Mouse (Mus musculus): ENCODE measurements at regions not wholly inside any gene's neighbourhood (a gene's known extent, or its start where the extent isn't known, plus 50 kb on each side); places are given as distances from the start of the nearest gene placed in this dataset.

GRCm38 (mm10) chr9:122437464-122437863 is 86.1 kb downstream of the Abhd5 start:
- DNase-seq (ENCODE audit: low spot score in 2 of 2): peak; percentile 59 to 68

DNA sequence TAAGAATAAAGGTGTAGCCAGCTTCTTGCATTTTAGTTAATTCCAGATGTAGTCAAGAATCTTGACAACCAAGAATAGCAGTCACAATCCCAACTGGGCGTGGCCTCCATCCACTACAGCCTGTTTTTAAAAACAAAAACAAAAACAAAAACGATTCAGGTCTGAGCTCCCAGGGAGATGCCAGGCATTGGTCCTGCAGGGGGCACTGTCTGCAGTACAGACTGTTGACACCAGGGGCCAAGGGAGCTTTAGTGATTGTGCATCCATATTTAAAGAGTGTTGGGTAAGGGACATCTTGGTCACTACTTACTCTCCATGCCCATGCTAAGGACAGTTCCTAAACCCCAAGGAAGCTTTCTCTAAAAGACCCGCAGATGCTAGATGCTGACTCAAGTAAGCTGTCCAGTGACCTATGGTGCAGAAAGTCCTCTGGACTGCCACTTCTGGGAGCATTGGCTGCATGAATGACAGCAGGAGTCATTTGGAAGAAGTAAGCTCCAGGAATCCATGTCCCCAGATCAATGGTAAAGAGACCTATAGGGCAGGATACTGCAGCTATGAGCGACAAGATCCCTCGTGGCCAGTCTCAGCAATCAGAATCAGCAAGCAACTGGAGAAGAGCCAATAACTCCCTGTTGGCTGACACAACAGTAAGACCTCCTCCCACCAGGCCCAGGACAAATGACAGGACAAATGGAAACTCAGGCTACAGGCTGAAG is 95.1 kb downstream of the Abhd5 start:
- no peak for DNase-seq (ENCODE audit: low spot score in 2 of 2)

DNA sequence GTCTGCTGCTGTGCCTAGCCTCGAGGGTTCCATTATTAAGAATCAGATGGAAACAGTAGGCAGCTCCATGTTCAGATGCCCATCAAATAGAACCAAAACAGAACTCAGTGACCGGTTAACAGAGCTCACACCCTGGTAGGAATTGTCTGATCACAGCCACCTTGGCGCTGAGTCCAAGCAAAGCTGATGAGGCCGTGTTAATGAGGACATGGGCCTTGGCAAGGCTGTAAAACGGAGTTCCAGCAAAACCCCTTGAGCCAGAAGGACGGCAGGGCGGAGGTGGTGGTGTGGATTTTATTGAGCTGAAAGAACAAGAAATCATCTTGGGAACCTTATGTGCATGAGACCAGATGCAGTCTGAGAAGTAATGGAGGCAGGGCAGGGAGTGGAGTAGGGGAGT is 96.2 kb downstream of the Abhd5 start:
- no peak for DNase-seq (ENCODE audit: low spot score in 2 of 2)

GRCm38 (mm10) chr9:122448342-122448741 is 96.9 kb downstream of the Abhd5 start:
- DNase-seq (ENCODE audit: low spot score in 2 of 2): no peak

DNA sequence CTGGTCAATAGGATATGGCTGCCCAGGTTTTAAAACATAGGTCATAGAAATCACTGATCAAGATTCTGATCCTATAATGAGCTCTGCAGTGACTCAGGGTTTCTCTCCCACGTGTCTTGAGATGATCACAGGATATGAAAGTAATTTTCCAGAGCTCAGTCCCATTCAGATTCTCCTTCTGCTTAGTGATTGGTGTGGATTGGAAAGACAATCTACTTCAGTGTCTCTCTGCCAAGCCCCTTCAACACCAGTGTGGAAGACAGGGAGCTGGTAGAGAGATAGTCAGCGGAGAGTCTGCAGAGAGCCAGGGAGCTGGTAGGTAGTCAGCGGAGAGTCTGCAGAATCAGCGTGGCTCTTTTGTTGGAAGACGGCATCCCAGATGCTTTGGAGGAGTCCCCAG is 99.1 kb downstream of the Abhd5 start:
- no peak for DNase-seq (ENCODE audit: low spot score in 2 of 2)

- DNase-seq (ENCODE audit: low spot score in 2 of 2): no peak
Observed at GRCm38 (mm10) chr9:122455301-122455700, 103.9 kb downstream of the Abhd5 start.

- DNase-seq (ENCODE audit: low spot score in 2 of 2): no peak
Observed at GRCm38 (mm10) chr9:122455779-122456178, 104.4 kb downstream of the Abhd5 start.

- no peak for DNase-seq (ENCODE audit: low spot score in 2 of 2)
Observed at GRCm38 (mm10) chr9:122459491-122459890, 108.1 kb downstream of the Abhd5 start.

DNA sequence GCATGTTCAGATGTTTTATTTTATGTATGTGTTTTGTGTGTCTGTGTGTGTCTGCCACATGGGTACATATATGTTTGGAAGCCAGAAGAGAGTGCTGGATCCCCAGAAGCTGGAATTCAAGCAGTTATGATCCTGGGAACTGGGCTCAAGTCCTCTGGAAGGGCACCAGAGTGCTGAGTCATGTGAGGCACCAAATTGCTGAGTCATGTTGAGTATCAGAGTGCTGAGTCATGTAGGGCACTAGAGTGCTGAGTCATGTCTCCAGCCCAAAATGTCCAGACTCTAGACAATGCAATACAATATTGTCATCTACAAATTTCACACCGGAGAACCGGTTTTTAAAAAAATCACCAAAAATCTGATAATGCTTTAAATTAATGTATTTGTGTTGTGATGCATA is 120.1 kb downstream of the Abhd5 start:
- no peak for DNase-seq (ENCODE audit: low spot score in 2 of 2)

- peak; percentile 23 to 50 for DNase-seq (ENCODE audit: low spot score in 2 of 2)
Observed at GRCm38 (mm10) chr9:122476356-122476755, 124.9 kb downstream of the Abhd5 start.

DNA sequence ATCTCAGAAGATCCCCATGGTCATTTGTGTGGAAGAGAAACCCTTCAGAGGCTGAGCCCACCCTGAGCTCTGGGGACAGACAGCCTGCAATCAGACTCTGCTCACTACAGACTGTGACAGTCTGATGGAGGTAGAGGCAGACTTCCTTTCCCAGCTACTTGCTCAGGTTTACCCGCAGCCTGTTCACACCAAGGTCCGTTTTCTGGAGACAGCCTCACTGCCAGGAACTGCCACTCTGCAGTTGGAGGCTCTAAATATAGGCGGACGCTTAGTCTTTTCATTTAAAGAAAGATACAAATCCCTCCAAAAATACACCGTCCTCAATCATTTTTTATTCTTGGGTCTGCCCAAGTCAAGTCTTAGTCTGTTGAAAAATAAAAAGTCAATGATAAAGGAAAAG is 135.6 kb downstream of the Abhd5 start:
- DNase-seq (ENCODE audit: low spot score in 2 of 2): no peak

- DNase-seq (ENCODE audit: low spot score in 2 of 2): no peak
Observed at GRCm38 (mm10) chr9:122494691-122495090, 143.3 kb downstream of the Abhd5 start.

DNA sequence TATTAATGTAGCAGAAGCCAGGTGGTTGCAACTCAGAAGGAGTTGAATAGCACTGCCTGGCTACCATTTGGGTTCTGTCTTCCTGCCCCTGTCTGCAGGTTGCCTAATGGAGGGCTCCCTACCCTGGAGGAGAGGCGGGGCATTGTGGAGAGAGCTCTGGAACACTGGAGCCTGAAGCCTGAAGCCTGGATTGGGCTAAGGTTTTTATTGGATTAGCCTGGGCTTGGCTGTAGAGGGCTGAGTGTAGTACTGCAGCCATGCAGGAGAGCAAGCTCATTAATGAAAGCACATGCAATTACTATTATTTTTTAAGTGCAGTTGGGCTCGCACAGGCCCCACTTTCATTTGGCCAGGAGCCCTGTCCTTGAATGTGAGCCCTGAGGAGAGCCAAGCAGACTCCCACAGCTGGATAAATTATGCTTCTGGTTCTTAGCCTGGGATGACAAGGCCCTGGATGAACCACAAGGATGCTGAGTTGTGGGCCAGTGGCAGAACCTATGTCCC is 145.1 kb downstream of the Abhd5 start:
- no peak for DNase-seq (ENCODE audit: low spot score in 2 of 2)

DNA sequence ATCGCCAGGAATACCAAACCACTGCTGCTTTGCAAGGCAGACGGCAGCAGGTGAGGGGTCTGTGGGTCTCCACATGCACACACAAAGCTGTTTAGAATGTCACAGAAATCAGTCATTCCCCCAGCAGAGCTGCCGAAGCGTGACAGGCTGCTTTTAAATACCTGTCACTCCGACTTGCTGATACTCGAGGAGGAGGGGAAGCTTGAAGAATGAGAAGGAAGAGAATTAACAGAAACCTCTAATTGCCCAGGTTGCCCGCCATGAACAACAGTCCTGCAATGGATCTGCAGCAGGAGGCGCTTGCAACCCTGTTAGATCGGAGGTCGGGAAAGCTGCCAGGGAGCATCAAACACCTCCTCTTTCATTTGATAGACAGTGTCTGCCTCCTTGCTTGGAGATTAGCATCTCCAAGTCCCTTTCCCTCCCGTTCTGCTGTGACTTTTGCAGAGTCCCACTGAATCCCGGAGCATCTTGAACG is 150.5 kb downstream of the Abhd5 start:
- DNase-seq (ENCODE audit: low spot score in 2 of 2): peak in 1 of 2 experiments; percentile 19

DNA sequence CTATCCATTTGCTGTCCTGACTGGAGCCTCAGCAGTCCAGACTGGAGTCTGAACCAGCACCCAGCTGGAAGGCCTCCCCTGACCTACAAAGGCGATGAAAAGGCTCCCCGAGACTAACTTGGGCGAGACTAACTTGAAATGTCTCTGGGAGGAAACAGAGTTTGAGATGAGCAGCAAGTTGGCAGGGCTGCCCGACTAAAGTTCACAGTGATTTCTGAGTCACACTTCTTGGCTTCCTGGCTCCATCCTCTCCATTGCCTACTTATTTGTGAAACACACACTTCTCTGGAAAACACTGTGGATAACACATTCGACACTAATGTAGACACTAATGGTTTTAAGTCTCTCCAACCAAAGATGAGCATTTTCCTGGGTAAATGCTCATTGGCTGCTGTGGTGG is 170.2 kb downstream of the Abhd5 start:
- DNase-seq (ENCODE audit: low spot score in 2 of 2): no peak

DNA sequence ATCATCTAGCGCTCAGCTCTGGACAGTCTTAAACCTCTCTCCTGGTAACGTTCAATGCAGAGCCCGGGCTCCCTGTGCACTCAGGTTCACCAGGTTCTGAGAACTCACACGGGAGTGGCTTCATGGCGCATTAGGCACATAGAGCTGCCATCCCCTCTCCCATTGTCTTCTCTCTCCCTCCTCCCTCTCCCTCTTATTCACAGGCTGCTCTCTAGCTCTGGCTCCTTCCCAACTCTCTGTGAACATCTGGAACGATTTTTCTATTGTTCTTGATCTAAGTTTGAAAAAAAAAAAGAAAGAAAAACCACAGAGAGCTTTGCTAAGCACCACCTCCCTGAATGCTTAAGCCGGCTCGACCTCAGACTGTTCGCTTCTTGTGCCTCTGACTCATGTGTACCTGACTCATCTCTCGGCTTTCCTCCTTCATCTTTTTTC is 174.2 kb downstream of the Abhd5 start:
- DNase-seq (ENCODE audit: low spot score in 2 of 2): no peak

- DNase-seq (ENCODE audit: low spot score in 2 of 2): peak; percentile 26 to 42
Observed at GRCm38 (mm10) chr9:122528267-122528666, 176.9 kb downstream of the Abhd5 start.

DNA sequence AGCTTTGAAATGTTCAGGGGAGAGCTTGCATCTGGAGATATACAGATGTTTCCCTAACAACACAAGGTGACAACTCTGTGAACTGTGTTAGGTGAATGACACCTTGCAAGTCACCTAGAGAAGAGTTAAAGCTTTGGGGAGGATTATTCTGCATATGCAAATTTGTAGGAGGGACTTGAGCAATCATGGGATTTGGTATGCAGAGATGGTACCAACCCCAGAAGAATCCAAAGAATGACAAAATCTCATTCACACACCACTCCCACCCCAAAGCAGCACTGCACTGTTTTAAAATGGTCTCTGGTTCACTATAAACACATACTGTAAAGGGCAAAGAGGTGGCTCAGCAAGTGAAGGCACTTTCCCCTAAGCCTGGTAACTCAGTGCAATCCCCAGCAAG is 178.3 kb downstream of the Abhd5 start:
- DNase-seq (ENCODE audit: low spot score in 2 of 2): no peak

GRCm38 (mm10) chr9:122531806-122532205 is 180.4 kb downstream of the Abhd5 start:
- DNase-seq (ENCODE audit: low spot score in 2 of 2): no peak

DNA sequence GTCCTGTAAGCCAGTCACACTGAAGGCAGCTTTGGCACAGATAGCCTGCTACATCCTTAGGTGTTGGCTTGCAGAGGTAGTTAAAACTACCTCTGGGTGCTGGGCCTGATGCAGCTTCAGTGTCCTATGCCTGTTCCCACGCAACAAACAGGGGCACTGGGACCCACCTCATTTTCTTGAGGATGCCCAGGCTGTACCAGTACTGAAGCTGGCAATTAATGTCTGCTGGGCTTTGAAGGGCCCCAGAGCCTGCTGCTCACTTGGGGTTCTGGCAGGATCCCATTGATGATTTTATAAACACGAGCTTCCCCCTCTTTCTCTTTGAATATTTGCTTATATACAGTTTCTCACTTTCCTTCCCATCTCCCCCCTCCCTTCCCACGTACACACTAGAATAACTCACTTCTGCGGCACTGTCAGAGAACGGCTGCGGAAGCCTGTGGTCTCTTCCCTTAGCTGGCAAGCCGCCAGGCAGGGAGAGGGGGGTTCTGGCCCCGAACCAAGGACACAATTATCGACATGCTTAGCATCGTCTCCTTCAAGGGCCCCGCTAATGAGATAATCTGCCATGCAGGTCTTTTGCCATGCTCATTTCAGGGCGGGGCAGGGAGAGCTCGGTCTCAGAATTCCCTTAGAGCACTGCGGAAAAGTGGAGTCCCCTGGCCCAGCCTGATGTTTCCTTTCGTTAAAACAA is 182.9 kb downstream of the Abhd5 start:
- DNase-seq (ENCODE audit: low spot score in 2 of 2): peak in 1 of 2 experiments; percentile 31

- DNase-seq (ENCODE audit: low spot score in 2 of 2): no peak
Observed at GRCm38 (mm10) chr9:122534965-122535364, 183.6 kb downstream of the Abhd5 start.

GRCm38 (mm10) chr9:122540091-122540490 is 188.7 kb downstream of the Abhd5 start:
- DNase-seq (ENCODE audit: low spot score in 2 of 2): no peak

DNA sequence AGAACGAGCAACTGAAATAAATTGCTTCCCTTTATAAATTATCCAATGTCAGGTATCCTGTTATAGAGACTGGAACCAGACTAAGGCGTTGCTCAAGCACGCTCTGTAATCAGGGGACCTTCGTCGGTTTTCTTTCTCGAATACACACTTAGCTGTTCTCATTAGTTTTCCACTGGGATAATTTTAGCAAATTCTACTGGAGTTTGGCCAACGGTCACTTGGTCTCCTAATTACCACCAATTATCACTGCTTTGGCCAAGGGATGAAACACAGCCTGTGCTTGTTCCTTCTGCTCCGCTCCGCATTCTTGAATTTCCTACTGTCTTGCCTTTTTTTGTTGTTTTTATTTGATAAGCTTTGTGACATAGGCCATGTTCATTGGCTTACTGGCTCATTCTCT is 191.1 kb upstream of the Topaz1 start:
- peak in 1 of 2 experiments; percentile 1 for DNase-seq (ENCODE audit: low spot score in 2 of 2)

Measured in layer of hippocampus, adult 8-10 months (tissue).